Mouse (Mus musculus): ENCODE results near the gene 1110002E22Rik. TPM values are rescaled to one million over a fixed set of nuclear protein-coding genes. Genes with fewer than 3 reads are reported as not detected.

Gene 1110002E22Rik
- 12.1 and 12.4 TPM in 2 replicates for polyA plus RNA-seq (2016; fragmentation: Nextera tagmentation; extraction: Ambion mirVana)

GRCm38 (mm10) chr3:138064732-138065645 is at the start of gene 1110002E22Rik:
1110002E22Rik (plus strand) TSS chr3:138065052.
- H3K4me3 ChIP-seq: peak within 1 kb of the TSS; percentile 44
- H3K9ac ChIP-seq: peak within 1 kb of the TSS; percentile 73
- no peaks in the 10 kb centered on the region for H3K36me3 ChIP-seq
- H3K4me1 ChIP-seq (replicated peaks): peaks cover 62% of the 10 kb centered on the region
- no peaks in the 10 kb centered on the region for H3K9me3 ChIP-seq (replicated peaks)
- peak; percentile 43; the same call in 1 of the 2 replicates for ATAC-seq (ENCODE audit: insufficient number of reproducible peaks, low FRiP score)
- 46% methylated on average over 33 of the region's 33 CpGs for WGBS
- H3K27me3 ChIP-seq (replicated peaks): no peaks in the 10 kb centered on the region
- H3K27ac ChIP-seq (ENCODE audit: poor library complexity, severe bottlenecking): peak within 1 kb of the TSS; percentile 93
- H3K4me2 ChIP-seq: peak within 1 kb of the TSS; percentile 68

GRCm38 (mm10) chr3:138016810-138017209 is 48.0 kb upstream of the 1110002E22Rik start:
- Histone ChIP-seq H3K9me3 (replicated peaks) (peaks cover 4% of the 10 kb centered on the region; the same call in 1 of the 2 replicates), H3K27me3 (replicated peaks) (no peaks in the 10 kb centered on the region), H3K9ac (no peak overlapping the region), H3K4me2 (no peak overlapping the region), H3K4me1 (replicated peaks) (peaks cover 6% of the 10 kb centered on the region; the same call in 1 of the 2 replicates), H3K27ac (ENCODE audit: poor library complexity, severe bottlenecking) (no peak overlapping the region), H3K36me3 (no peaks in the 10 kb centered on the region), H3K4me3 (no peak overlapping the region)
- ATAC-seq (ENCODE audit: insufficient number of reproducible peaks, low FRiP score): no peak
- 85% methylated on average over 12 of the region's 12 CpGs for WGBS

DNA sequence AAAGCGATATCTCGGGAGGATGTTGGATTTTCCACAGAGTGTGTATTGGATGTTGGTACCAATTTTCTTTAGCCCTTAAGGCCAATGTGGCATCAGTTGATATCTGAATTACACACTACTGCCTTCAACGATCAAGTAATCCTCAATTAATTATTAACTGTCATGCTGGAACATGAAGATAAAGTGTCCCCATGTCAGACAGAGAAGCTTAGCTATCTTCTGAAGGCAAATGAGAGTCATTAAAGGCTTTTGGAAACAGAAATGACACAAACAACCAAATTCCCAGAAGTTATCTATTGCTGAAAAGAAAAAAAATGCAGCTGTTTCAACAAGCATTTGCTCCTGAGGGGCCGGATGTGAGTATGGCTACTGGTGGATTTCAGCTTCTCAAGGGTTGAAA is 42.8 kb upstream of the 1110002E22Rik start:
- Histone ChIP-seq H3K4me3 (no peak overlapping the region), H3K9me3 (replicated peaks) (peaks cover 4% of the 10 kb centered on the region; the same call in 1 of the 2 replicates), H3K4me2 (no peak overlapping the region), H3K4me1 (replicated peaks) (peaks cover 5% of the 10 kb centered on the region), H3K36me3 (no peaks in the 10 kb centered on the region), H3K9ac (no peak overlapping the region), H3K27me3 (replicated peaks) (no peaks in the 10 kb centered on the region), H3K27ac (ENCODE audit: poor library complexity, severe bottlenecking) (no peak overlapping the region)
- no peak for ATAC-seq (ENCODE audit: insufficient number of reproducible peaks, low FRiP score)
- 89% methylated on average over 4 of the region's 4 CpGs for WGBS

DNA sequence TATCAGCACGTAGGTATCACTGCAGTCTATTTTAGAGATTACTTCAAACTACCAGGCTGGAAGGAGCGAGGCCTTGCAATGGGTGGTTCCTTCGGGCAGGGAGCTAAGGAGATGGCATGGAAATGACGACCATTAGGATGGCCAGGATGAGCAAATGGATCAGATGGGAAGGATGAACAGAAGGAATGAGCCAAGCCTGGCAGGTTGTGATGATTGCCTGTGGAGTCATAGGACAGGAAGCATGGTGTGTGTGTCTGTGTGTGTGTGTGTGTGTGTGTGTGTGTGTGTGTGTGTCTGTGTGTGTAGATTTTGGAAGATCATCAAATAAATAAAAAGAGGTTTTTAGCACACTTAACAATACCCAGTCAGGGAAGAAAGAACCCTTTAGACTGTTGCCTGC is 42.2 kb upstream of the 1110002E22Rik start:
- no peak for ATAC-seq (ENCODE audit: insufficient number of reproducible peaks, low FRiP score)
- WGBS: 80% methylated on average over 4 of the region's 4 CpGs
- H3K36me3 ChIP-seq: no peaks in the 10 kb centered on the region
- no peak overlapping the region for H3K27ac ChIP-seq (ENCODE audit: poor library complexity, severe bottlenecking)
- no peak overlapping the region for H3K4me3 ChIP-seq
- no peak overlapping the region for H3K4me2 ChIP-seq
- H3K27me3 ChIP-seq (replicated peaks): no peaks in the 10 kb centered on the region
- H3K9me3 ChIP-seq (replicated peaks): peaks cover 4% of the 10 kb centered on the region; the same call in 1 of the 2 replicates
- H3K4me1 ChIP-seq (replicated peaks): peaks cover 10% of the 10 kb centered on the region
- no peak overlapping the region for H3K9ac ChIP-seq

GRCm38 (mm10) chr3:138026286-138026685 is 38.6 kb upstream of the 1110002E22Rik start:
- Histone ChIP-seq H3K27me3 (replicated peaks) (no peaks in the 10 kb centered on the region), H3K4me1 (replicated peaks) (peaks cover 16% of the 10 kb centered on the region), H3K9ac (no peak overlapping the region), H3K27ac (ENCODE audit: poor library complexity, severe bottlenecking) (peak overlapping the region; percentile 85), H3K4me2 (peak overlapping the region; percentile 36), H3K9me3 (replicated peaks) (no peaks in the 10 kb centered on the region), H3K4me3 (no peak overlapping the region), H3K36me3 (no peaks in the 10 kb centered on the region)
- 0 out of 2 replicates have a peak, but pooled peaks have one; percentile 42 for ATAC-seq (ENCODE audit: insufficient number of reproducible peaks, low FRiP score)
- 37% methylated on average over 10 of the region's 10 CpGs for WGBS

GRCm38 (mm10) chr3:138027575-138028362 is 37.1 kb upstream of the 1110002E22Rik start:
- WGBS: 77% methylated on average over 5 of the region's 5 CpGs
- H3K9ac ChIP-seq: no peak overlapping the region
- H3K27me3 ChIP-seq (replicated peaks): no peaks in the 10 kb centered on the region
- no peak for ATAC-seq (ENCODE audit: insufficient number of reproducible peaks, low FRiP score)
- no peaks in the 10 kb centered on the region for H3K9me3 ChIP-seq (replicated peaks)
- 0 out of 2 replicates have a peak overlapping the region, but pooled peaks have one; percentile 16 for H3K27ac ChIP-seq (ENCODE audit: poor library complexity, severe bottlenecking)
- H3K4me1 ChIP-seq (replicated peaks): peaks cover 16% of the 10 kb centered on the region
- no peak overlapping the region for H3K4me3 ChIP-seq
- no peaks in the 10 kb centered on the region for H3K36me3 ChIP-seq
- H3K4me2 ChIP-seq: no peak overlapping the region

DNA sequence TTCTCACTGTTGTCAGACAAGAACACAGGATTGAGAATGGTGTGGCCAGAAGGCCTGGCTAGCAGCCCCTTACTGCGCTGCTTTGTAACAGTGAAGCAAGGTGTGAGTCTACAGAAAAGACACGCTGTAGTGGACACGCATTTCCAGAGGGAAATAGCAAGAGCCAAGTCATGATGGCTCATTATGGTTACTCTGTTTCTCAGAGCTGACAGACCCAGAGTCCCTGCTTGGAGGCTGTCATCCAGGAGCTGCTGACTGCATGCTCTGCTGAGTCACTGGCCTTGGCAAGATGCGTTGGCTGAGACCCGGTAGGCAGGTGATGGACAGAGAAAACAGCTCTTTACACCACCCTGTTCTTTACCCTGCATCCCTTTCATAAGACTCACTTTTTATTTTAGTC is 35.5 kb upstream of the 1110002E22Rik start:
- H3K27me3 ChIP-seq (replicated peaks): no peaks in the 10 kb centered on the region
- no peak for ATAC-seq (ENCODE audit: insufficient number of reproducible peaks, low FRiP score)
- H3K4me1 ChIP-seq (replicated peaks): peaks cover 24% of the 10 kb centered on the region
- no peak overlapping the region for H3K4me3 ChIP-seq
- no peak overlapping the region for H3K4me2 ChIP-seq
- H3K36me3 ChIP-seq: no peaks in the 10 kb centered on the region
- H3K9ac ChIP-seq: no peak overlapping the region
- no peak overlapping the region for H3K27ac ChIP-seq (ENCODE audit: poor library complexity, severe bottlenecking)
- 84% methylated on average over 5 of the region's 5 CpGs for WGBS
- H3K9me3 ChIP-seq (replicated peaks): no peaks in the 10 kb centered on the region

DNA sequence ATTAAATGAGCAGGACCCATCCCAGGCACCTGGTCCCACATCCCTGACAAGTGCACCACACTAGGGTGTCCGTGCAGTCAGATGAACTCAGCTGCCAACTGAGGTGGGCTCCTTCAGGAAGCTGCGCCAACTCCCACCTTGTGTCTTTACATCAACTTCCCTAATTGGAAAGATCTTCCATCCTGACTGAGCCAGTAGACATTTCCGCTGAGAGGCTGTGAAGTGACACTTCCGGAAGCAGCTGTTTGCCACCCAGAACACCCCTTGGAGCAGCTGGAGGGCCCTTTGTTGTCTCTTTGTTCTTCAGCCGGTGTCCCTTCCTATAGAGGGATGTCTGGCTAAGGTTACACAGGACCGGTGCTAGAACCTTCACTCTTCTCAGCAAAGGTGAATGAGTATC is 34.3 kb upstream of the 1110002E22Rik start:
- H3K27me3 ChIP-seq (replicated peaks): no peaks in the 10 kb centered on the region
- no peaks in the 10 kb centered on the region for H3K36me3 ChIP-seq
- H3K4me2 ChIP-seq: no peak overlapping the region
- no peak overlapping the region for H3K4me3 ChIP-seq
- H3K9ac ChIP-seq: no peak overlapping the region
- H3K4me1 ChIP-seq (replicated peaks): peaks cover 24% of the 10 kb centered on the region
- WGBS: 76% methylated on average over 6 of the region's 6 CpGs
- H3K27ac ChIP-seq (ENCODE audit: poor library complexity, severe bottlenecking): no peak overlapping the region
- no peaks in the 10 kb centered on the region for H3K9me3 ChIP-seq (replicated peaks)
- no peak for ATAC-seq (ENCODE audit: insufficient number of reproducible peaks, low FRiP score)

DNA sequence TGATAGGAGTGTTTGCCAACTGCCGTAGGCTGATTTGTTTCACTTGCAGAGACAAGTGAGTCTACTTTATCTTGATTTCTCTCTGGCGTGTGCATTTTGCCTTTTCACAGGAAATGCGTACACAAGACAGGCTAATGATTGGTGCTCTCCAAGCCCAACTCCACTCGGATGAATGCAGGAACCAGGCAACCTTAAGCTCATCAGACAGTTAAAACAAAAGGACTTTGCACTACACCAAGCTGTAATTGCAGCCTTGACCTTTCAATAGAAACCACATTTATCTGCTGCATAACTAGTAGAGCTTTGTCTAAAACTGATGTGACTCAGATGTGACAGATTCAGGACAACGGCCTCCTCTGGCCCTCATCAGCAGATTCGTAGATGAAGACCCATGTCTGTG is 30.9 kb upstream of the 1110002E22Rik start:
- WGBS: 57% methylated on average over 6 of the region's 6 CpGs
- no peak overlapping the region for H3K9ac ChIP-seq
- H3K27ac ChIP-seq (ENCODE audit: poor library complexity, severe bottlenecking): no peak overlapping the region
- ATAC-seq (ENCODE audit: insufficient number of reproducible peaks, low FRiP score): no peak
- no peaks in the 10 kb centered on the region for H3K27me3 ChIP-seq (replicated peaks)
- peaks cover 9% of the 10 kb centered on the region for H3K4me1 ChIP-seq (replicated peaks)
- no peak overlapping the region for H3K4me2 ChIP-seq
- H3K4me3 ChIP-seq: no peak overlapping the region
- H3K36me3 ChIP-seq: no peaks in the 10 kb centered on the region
- H3K9me3 ChIP-seq (replicated peaks): no peaks in the 10 kb centered on the region

DNA sequence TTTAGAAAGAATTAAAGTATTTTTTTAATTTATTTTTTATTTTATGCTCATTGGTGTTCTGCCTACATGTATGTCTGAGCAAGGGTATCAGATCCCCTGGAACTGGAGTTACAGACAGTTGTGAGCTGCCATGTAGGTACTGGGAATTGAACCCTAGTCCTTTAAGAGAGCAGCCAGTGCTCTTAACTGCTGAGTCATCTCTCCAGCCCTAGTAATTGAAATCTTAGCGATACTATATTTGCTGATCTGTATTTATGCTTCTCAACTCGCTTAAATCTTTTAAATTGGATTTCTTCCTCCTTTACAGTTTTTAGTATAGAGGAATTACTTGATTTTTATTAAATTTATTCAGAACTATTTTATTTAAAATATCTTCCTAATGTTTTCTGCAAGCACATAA is 23.9 kb upstream of the 1110002E22Rik start:
- no peak overlapping the region for H3K4me3 ChIP-seq
- H3K4me2 ChIP-seq: no peak overlapping the region
- WGBS: 63% methylated on average over 2 of the region's 2 CpGs
- no peaks in the 10 kb centered on the region for H3K27me3 ChIP-seq (replicated peaks)
- H3K4me1 ChIP-seq (replicated peaks): peaks cover 9% of the 10 kb centered on the region; the same call in 1 of the 2 replicates
- no peak overlapping the region for H3K27ac ChIP-seq (ENCODE audit: poor library complexity, severe bottlenecking)
- no peaks in the 10 kb centered on the region for H3K9me3 ChIP-seq (replicated peaks)
- ATAC-seq (ENCODE audit: insufficient number of reproducible peaks, low FRiP score): no peak
- H3K36me3 ChIP-seq: no peaks in the 10 kb centered on the region
- no peak overlapping the region for H3K9ac ChIP-seq

All from heart, embryonic 12.5 days (tissue).